Mouse (Mus musculus): ENCODE data around the gene AI661453. TPM values are rescaled to one million over a fixed set of nuclear protein-coding genes. Genes with fewer than 3 reads are reported as not detected.

Gene AI661453
- 0.27 and 0.71 TPM in 2 replicates for polyA plus RNA-seq (2012; rRNA removed)

GRCm38 (mm10) chr17:47436156-47436906, at the start of gene AI661453:
Gene AI661453 (plus strand): TSS chr17:47436615.

GRCm38 (mm10) chr17:47400451-47400850, 36.0 kb upstream of the AI661453 start, which contains the start of gene Guca1a:
Gene Guca1a (minus strand): TSS chr17:47400584.

GRCm38 (mm10) chr17:47436907-47437547, 612 bp downstream of the AI661453 start, which contains the start of gene 1700001C19Rik:
Gene 1700001C19Rik (minus strand): TSS chr17:47437376.

GRCm38 (mm10) chr17:47501946-47502706, 65.7 kb downstream of the AI661453 start, which contains the start of gene Taf8:
Gene Taf8 (minus strand): TSS chr17:47502292.

GRCm38 (mm10) chr17:47504941-47505346, 68.5 kb downstream of the AI661453 start, which contains the start of gene Ccnd3:
Gene Ccnd3 (plus strand): TSS chr17:47505051.

Other genes starting within 250 kb of the AI661453 start
- gene Mrps10, start 67.7 kb upstream of the AI661453 start, polyA plus RNA-seq (2012; rRNA removed) = 46.2 and 48.4 TPM in 2 replicates
- gene Guca1b, start 51.2 kb upstream of the AI661453 start, polyA plus RNA-seq (2012; rRNA removed) = 0.84 and 0.92 TPM in 2 replicates
- gene Guca1a, start 36.0 kb upstream of the AI661453 start, polyA plus RNA-seq (2012; rRNA removed) = 0.40 and 0.84 TPM in 2 replicates
- 0.49 and 0.69 TPM in 2 replicates for gene 1700001C19Rik, start 761 bp downstream of the AI661453 start, polyA plus RNA-seq (2012; rRNA removed)
- 28.3 and 29.6 TPM in 2 replicates for gene Taf8, start 65.7 kb downstream of the AI661453 start, polyA plus RNA-seq (2012; rRNA removed)
- 42.1 and 44.6 TPM in 2 replicates for gene Ccnd3, start 68.4 kb downstream of the AI661453 start, polyA plus RNA-seq (2012; rRNA removed)
- 24.5 and 27.2 TPM in 2 replicates for gene Bysl, start 174.9 kb downstream of the AI661453 start, polyA plus RNA-seq (2012; rRNA removed)
- 53.4 and 56.4 TPM in 2 replicates for gene Med20, start 175.0 kb downstream of the AI661453 start, polyA plus RNA-seq (2012; rRNA removed)
- gene Gm20517, start 175.0 kb downstream of the AI661453 start, polyA plus RNA-seq (2012; rRNA removed) = 2.0 and 2.5 TPM in 2 replicates
- 21.1 and 23.3 TPM in 2 replicates for gene Usp49, start 194.1 kb downstream of the AI661453 start, polyA plus RNA-seq (2012; rRNA removed)